Comparison of ENCODE assay signal across 25 mouse cellular contexts in the genomic region with DNA sequence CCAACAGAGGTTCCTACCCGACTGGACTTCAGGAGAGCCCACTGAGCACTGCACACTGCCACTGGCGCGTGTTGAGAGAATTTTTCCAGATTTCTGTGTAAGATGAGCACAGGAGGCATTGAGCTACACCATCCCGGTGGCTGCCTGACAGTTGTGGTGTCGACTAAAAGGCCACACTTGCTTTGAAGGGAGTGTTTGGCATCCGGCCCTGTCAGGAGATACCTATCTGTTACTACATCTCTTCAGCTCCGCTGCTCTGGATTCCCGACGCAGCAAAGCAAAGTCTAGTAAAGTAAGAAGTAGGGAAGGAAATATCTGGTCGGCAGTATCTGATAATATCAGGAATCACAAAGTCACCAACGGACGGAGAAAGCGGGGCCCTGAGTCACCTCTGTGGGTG. TPM values are rescaled to one million over a fixed set of nuclear protein-coding genes. Genes with fewer than 3 reads are reported as not detected.
"Had no signal": no experiment of that assay in that cellular context is flagged by ENCODE, and none has a peak within 500 bp of the region (broad histone marks: within the 10 kb centered on the region; RNA-seq: fewer than 3 reads in every experiment).

No protein-coding gene starts in this region.

- H3K27ac ChIP-seq: heart, adult 2 months; heart, embryonic 13.5 days; heart, embryonic 15.5 days; hindbrain, embryonic 10.5 days; hindbrain, embryonic 12.5 days; hindbrain, embryonic 14.5 days; intestine, embryonic 15.5 days; layer of hippocampus, adult 2 months; limb, embryonic 13.5 days; limb, embryonic 15.5 days; liver, embryonic 12.5 days had no signal

- DNase-seq: gastrocnemius, postnatal 14 days; gastrocnemius, postnatal 36 days; heart, adult 2 months; heart, postnatal 4 days; kidney, adult 18-20 months; kidney, adult 8-10 months; kidney, postnatal 10 days; kidney, postnatal 25 days; kidney, postnatal 4 days; left cerebral cortex, postnatal 4 days had no signal

- H3K9me3 ChIP-seq: heart, embryonic 13.5 days; heart, embryonic 15.5 days; hindbrain, embryonic 10.5 days; hindbrain, embryonic 12.5 days; intestine, embryonic 15.5 days; limb, embryonic 13.5 days; limb, embryonic 15.5 days; liver, embryonic 12.5 days had no signal

- H3K4me3 ChIP-seq: heart, adult 2 months; heart, embryonic 13.5 days; heart, embryonic 15.5 days; hindbrain, embryonic 10.5 days; hindbrain, embryonic 12.5 days; intestine, embryonic 15.5 days; layer of hippocampus, adult 2 months; limb, embryonic 13.5 days; limb, embryonic 15.5 days; liver, embryonic 12.5 days had no signal

- ATAC-seq: hindbrain, embryonic 16.5 days; inflammation-experienced regulatory T-cells, adult 6 months; intestine, embryonic 15.5 days; intestine, postnatal 0 days; liver, embryonic 12.5 days had no signal

- H3K27me3 ChIP-seq: heart, embryonic 13.5 days; heart, embryonic 15.5 days; hindbrain, embryonic 12.5 days; intestine, embryonic 15.5 days; limb, embryonic 13.5 days; limb, embryonic 15.5 days; liver, embryonic 12.5 days had no signal

- H3K36me3 ChIP-seq: intestine, embryonic 15.5 days had no signal

RNA-seq across cellular contexts. Expression of a gene that starts 16.3 kb away (rescaled TPM):
- total RNA-seq: gastrocnemius, postnatal 14 days; gastrocnemius, postnatal 36 days; heart, adult 2 months had no signal
- polyA plus RNA-seq: kidney, embryonic 14.5 days; liver, adult 2 months had no signal
